Mouse (Mus musculus): ENCODE measurements at regions not wholly inside any gene's neighbourhood (a gene's known extent, or its start where the extent isn't known, plus 50 kb on each side); places are given as distances from the start of the nearest gene placed in this dataset.
A peak's percentile ranks its signal among the peaks of the same experiment; 100 is the strongest.

DNA sequence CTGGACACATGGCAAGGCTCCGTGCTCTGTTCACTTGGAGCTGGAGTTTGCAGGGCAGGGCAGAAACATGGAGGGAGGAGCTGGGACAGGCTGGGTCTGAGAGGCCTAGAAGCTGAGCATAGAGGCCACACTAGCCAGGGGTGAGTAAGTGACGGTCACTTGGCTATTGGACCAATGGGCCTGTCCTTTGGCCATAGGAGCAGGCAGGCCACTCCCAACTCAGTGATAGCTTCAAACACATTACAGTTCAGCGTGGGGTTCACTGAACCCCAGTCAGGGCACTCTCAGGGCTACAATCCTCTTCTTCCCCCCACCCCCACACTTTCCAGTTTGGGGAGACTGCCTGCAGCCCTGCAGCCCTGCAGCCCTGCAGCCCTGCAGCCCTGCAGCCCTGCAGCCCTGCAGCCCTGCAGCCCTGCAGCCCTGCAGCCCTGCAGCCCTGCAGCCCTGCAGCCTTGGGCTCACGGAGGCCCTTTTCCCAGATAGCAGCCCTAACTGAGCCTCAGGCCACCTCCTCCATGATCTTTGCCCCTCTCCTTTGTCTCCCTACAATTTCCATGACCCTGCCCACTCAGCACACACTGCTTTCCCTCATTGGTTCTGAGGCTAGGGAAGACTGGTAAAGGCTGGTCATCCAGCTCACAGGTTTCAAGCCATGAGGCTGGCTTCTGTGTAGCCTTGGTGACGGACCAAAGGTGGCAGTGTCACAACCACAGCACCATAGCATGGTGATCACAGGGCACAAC, 285.3 kb downstream of the Cdh26 start:
- DNase-seq = no peak

GRCm38 (mm10) chr2:178718048-178718447, 287.7 kb downstream of the Cdh26 start:
- no peak for DNase-seq

- DNase-seq = no peak
Observed at GRCm38 (mm10) chr2:178723455-178723854, 293.1 kb downstream of the Cdh26 start.

DNA sequence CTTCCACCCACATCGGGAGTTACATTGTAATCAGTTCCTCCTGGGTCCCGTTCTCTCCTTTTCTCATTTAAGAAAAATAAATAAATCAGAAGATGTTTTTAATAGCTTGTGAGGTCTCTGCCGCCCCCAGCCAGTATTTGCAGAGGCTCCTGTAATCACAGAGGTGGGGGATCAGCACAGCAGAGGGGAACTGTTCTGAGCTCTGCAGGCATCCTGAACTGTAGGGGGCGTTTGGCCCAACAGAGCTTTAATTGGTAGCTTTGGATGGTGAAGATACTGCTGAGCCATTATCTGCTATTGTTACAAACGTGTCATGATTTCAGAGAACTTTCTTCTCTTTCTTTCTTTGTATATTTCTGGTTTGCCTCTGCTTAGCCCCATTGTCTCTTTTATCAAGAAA, 293.9 kb downstream of the Cdh26 start:
- no peak for DNase-seq

DNA sequence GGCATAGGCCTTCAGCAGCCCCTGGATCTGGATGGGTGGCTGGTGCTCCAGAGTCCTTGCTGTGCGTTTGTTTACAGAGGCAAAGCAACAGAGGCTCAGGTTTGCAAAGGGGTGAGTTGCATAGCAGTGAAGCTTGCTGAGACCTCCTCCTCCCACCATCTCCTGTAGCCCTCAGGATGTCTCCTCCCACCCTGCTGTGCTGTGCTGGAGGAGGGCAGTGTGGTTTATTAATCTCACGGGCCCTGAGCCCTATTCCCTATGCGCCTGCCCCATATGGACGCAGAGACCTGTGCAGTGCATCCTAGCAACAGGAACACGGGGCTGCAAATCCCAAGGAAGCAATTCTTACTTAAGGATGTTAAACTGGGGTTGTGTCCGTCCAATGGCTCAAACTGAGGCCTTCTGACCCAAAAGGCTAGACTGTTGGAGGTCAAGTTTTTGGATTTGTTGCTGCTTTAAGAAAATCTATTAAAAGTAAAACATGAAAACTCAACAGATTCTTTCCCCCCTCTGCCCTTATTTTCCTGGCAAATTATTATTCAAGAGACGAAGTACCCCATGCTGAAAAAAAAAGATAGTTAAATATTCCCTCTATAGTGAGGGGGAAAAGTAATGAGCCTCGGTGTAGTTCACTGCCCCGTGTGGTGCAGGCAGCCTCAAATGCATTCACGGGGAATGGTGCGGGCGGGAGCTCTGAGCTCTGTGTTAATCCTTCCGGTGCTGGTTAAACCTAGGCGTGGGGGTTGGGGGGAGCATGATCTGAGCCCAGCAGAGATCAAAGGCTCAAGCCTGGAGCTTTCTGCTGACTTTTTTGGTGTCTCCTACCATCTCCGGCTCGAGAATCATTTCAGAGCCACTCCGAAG, 297.8 kb downstream of the Cdh26 start:
- DNase-seq = peak; percentile 29 to 39

DNA sequence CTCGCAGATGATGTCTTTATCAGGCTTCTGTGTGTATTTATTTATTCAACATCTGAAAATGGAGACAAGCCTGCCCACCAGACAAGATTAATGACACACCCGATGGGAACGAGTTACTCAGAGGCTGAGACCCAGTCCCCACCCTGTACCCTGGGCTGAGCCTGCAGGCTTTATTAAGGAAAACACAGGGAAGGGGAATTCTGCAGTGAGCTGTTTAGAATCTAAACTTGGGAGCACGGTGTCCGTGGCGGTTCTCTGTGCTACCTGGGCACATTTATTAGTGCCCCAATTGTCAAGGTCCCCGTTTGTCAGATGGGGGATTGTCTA, 298.4 kb downstream of the Cdh26 start:
- DNase-seq = no peak

- no peak for DNase-seq
Observed at GRCm38 (mm10) chr2:178735099-178735498, 304.8 kb downstream of the Cdh26 start.

- DNase-seq = no peak
Observed at GRCm38 (mm10) chr2:178744617-178745016, 314.3 kb downstream of the Cdh26 start.

- DNase-seq = no peak
Observed at GRCm38 (mm10) chr2:178745296-178746015, 315.1 kb downstream of the Cdh26 start.

DNA sequence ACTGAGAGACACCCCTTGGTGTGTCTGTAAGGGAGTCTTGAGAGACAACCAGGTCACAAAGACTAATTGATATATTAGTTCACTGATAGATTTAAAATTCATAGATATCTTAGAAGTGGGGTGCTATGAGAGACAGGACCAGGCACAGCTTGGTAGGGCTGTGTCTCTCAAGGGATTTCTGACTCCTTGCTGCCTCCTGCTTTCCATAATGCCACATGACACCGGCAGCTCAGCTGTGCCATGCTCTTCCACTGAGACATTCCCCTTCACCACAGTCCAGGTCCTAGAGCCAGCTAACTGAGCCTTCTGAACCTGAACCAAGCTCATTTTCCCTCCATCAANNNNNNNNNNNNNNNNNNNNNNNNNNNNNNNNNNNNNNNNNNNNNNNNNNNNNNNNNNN, 320.9 kb downstream of the Cdh26 start:
- DNase-seq = no peak

DNA sequence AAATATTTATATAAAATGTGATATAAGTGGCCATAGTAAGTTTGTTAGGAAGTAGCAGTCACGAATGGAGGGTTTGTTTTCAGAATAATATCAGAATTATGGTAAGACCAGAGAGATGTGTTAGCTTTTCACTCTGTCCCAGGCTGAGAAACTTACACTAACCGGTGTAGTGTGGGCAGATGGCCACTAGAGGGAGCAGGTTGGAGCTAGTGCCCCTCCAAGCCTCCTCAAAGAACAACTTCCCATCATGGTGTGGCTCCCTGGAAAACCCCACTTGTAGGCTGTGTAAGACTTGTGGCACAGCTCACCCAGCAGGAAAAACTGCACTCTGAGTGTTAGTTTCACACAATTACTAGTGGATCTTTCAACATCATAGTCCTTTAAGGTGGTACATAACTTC, 328.0 kb downstream of the Cdh26 start:
- DNase-seq = peak; percentile 88 to 93

DNA sequence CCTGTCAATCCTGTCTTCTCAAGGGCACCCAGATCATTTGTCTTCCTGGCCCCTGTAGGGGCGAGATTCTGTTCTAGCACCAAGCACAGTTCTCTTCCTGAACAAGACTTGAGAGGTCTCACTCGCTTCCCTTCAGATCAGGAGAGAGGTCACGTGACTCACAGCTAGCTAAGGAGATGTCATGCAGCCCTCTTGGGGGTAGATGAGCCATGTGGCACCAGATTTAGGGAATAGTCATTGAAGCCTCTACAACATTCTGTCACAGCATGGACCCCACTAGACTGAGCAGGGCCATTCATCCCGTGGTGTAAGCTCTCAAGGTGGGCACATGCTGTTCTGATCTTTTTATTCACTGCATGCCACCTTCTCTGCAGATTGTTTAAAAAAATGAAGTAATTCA, 338.2 kb downstream of the Cdh26 start:
- peak; percentile 54 for DNase-seq

- DNase-seq = peak; percentile 89
Observed at GRCm38 (mm10) chr2:178769001-178769400, 338.7 kb downstream of the Cdh26 start.

GRCm38 (mm10) chr2:178771435-178771834, 341.1 kb downstream of the Cdh26 start:
- peak; percentile 86 to 93 for DNase-seq

DNA sequence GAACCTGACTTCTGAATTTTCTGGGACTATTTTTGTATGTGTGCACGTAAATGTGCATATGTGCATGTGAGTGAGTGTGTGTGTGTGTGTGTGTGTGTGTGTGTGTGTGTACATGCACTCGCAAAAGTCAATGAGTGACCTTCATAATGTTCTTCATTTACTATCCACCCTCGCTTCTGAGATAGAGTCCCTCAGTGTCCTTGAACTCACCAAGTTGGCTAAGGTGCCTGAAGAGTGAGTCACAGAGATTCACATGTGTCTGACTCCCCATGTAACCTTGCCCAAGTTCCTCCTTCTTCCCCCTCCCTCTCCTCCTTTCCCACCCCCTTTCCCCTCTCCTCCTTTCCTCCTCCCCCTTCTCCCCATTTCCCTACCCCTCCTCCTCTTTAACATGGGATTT, 341.6 kb downstream of the Cdh26 start:
- DNase-seq = no peak

GRCm38 (mm10) chr2:178784822-178785589, 354.7 kb downstream of the Cdh26 start:
- DNase-seq = peak; percentile 66 to 70

DNA sequence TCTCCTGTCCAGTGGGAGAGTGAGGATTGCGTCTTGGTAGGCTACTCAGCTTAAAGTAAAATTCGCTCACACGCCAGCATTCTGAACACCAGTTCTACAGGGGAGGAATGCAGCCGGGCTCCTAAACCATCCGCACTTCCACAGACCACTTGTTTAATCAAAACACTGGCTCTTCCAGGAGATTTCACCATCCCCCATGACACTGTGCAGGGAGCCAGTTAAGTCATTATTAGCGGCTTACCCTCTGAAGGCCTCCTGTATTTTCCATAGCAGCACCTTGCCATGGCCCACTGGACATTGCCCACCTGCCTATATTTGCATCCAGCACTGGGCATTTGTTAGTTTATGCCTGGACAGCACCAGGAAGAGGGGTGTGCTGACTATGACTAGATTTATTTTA, 355.5 kb downstream of the Cdh26 start:
- DNase-seq = no peak

- no peak for DNase-seq
Observed at GRCm38 (mm10) chr2:178795841-178796240, 365.5 kb downstream of the Cdh26 start.

DNA sequence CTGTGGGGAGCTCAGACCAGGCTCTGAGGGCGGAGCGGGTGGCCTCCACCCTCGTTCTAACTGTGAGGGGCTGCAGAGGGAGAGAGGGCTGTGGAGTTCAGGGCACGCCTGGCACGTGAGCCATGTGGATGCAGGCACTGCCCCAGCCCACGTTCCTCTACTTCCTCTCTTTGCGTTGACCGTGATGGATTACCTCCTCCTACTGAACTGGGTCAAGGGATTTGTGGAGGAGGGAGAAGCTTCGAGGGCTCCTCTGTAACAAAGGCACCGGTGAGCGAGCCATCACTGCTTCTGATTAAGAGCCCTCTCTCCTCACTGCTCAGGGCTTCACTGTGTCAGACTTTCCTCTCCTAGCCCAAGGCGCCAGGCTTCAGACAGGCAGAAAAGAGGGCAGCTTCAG, 371.1 kb downstream of the Cdh26 start:
- DNase-seq = no peak

GRCm38 (mm10) chr2:178805283-178805682, 375.0 kb downstream of the Cdh26 start:
- no peak for DNase-seq

DNA sequence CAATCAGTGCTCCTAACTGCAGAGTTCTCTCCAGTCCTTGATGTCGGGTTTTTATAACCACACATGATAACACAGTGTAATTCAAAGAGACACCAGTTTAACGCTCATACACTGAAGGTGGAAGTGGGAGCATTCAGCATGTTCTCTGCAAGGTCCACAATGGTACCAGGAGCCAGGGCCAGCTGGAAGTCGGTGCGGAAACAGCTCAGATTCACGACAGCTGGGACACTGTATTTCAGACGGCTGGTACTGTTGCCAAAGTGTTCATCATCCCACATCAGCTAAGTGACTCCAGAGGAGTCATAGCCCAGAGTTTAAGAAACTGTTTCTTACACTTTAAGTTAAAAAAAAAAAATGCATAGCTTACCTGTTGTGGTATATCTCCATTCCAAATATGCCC, 391.2 kb downstream of the Cdh26 start:
- DNase-seq = no peak

DNA sequence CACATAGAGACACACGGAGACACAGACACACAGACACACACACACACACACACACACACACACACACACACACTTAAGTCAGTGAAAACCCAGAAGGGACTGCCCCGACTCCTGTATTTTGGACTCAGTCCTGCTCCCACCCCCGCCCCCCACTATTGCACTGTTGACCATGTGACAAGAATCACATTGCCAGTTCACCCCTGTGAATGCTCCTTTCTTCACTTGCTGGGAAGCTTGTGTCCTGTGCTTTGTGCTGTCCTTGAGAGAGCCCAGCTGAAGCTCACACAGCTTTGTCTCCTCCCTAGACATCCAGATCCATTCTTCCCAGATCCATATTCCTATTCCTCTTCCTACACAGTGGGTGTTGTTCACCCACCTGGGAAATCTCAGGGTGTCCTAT, 400.0 kb downstream of the Cdh26 start:
- no peak for DNase-seq

DNA sequence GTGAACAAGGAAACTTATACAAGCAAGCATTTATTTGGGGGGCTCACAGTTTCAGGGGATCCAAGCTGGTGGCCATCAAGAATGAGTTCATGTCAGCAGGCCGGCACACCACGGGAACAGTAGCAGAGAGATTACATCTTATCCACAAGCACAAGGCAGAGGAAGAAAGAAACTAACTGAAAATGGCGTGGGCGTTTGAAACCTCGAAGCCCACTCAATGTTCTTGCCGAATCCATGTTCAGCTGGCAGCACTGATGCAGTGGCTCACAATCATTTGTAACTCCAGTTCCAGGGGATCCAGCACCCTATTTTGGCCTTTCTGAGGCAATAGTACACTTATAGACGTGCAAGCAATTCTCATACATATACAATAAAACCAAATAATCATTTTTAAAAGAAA, 404.7 kb downstream of the Cdh26 start:
- DNase-seq = no peak

Data from cerebellum, postnatal 10 days (tissue).